Mouse (Mus musculus): ENCODE data around the gene Olfr952.

The Olfr952 gene

GRCm38 (mm10) chr9:39427048-39427447 is at the start of gene Olfr952:
Gene Olfr952, minus strand, starts transcription at chr9:39427148.
- no peak for DNase-seq (ENCODE audit: low read depth)

GRCm38 (mm10) chr9:39471844-39472243 is 44.9 kb upstream of the Olfr952 start, which contains the start of gene Olfr955:
Gene Olfr955, minus strand, starts transcription at chr9:39471944.
- no peak for DNase-seq (ENCODE audit: low read depth)

- no peak for DNase-seq (ENCODE audit: low read depth)
Observed at GRCm38 (mm10) chr9:39456401-39456800, 29.5 kb upstream of the Olfr952 start, which contains the start of gene Olfr954. Gene Olfr954, plus strand, starts transcription at chr9:39456701.

- no peak for DNase-seq (ENCODE audit: low read depth)
Observed at GRCm38 (mm10) chr9:39387110-39387509, 39.8 kb downstream of the Olfr952 start, which contains the start of gene Olfr951. Gene Olfr951, plus strand, starts transcription at chr9:39387410.
